Mouse (Mus musculus) spleen, postnatal 14 days (tissue): ENCODE measurements around the gene Mapkap1.

Source experiments
- DNase-seq, 2 experiments: peaks; one replicate each; pipeline ENCODE4 v3.0.0; 2021 to 2022; ENCODE audit warnings: low spot score in 2 of 2

Gene Mapkap1

GRCm38 (mm10) chr2:34406601-34407464, at the start of gene Mapkap1:
Gene Mapkap1, plus strand, starts transcription at chr2:34406771.
- peak; percentile 95 to 96 for DNase-seq

GRCm38 (mm10) chr2:34363678-34364077, 42.9 kb upstream of the Mapkap1 start:
- no peak for DNase-seq

GRCm38 (mm10) chr2:34367024-34367423, 39.5 kb upstream of the Mapkap1 start:
- no peak for DNase-seq

GRCm38 (mm10) chr2:34368396-34368795, 38.2 kb upstream of the Mapkap1 start:
- no peak for DNase-seq

- DNase-seq: no peak
These were observed 36.2 kb upstream of the Mapkap1 start for GRCm38 (mm10) chr2:34370349-34370724.

GRCm38 (mm10) chr2:34370725-34371440, 35.7 kb upstream of the Mapkap1 start:
- DNase-seq: peak; percentile 17 to 38

- DNase-seq: peak; percentile 17 to 26
These were observed 34.9 kb upstream of the Mapkap1 start for GRCm38 (mm10) chr2:34371441-34372304.

GRCm38 (mm10) chr2:34372305-34373301, 34.0 kb upstream of the Mapkap1 start, which contains the start of gene Pbx3:
Gene Pbx3, minus strand, starts transcription at chr2:34373142.
- peak; percentile 97 to 98 for DNase-seq

GRCm38 (mm10) chr2:34373886-34374285, 32.7 kb upstream of the Mapkap1 start:
- no peak for DNase-seq

- no peak for DNase-seq
These were observed 32.2 kb upstream of the Mapkap1 start for GRCm38 (mm10) chr2:34374349-34374748.

GRCm38 (mm10) chr2:34378930-34379329, 27.6 kb upstream of the Mapkap1 start:
- DNase-seq: no peak

GRCm38 (mm10) chr2:34399535-34399934, 7.0 kb upstream of the Mapkap1 start:
- DNase-seq: no peak

GRCm38 (mm10) chr2:34407596-34407995, 1.0 kb downstream of the Mapkap1 start:
- DNase-seq: no peak

- DNase-seq: no peak
These were observed 1.8 kb downstream of the Mapkap1 start for GRCm38 (mm10) chr2:34408341-34408740.

- DNase-seq: no peak
These were observed 3.3 kb downstream of the Mapkap1 start for GRCm38 (mm10) chr2:34409741-34410340.

GRCm38 (mm10) chr2:34420256-34420655, 13.7 kb downstream of the Mapkap1 start:
- DNase-seq: no peak

GRCm38 (mm10) chr2:34424186-34424585, 17.6 kb downstream of the Mapkap1 start:
- DNase-seq: no peak

GRCm38 (mm10) chr2:34425573-34426223, 19.1 kb downstream of the Mapkap1 start:
- no peak for DNase-seq

- DNase-seq: no peak
These were observed 24.1 kb downstream of the Mapkap1 start for GRCm38 (mm10) chr2:34430663-34431062.
